Mouse (Mus musculus) cerebellum, postnatal 25 days (tissue): ENCODE measurements at regions not wholly inside any gene's neighbourhood (a gene's known extent, or its start where the extent isn't known, plus 50 kb on each side); places are given as distances from the start of the nearest gene placed in this dataset.

Experiments
- DNase-seq, 2 experiments: peaks; one replicate each; pipeline ENCODE4 v3.0.0; 2021; ENCODE audit warnings: mixed read lengths in 2 of 2

DNA sequence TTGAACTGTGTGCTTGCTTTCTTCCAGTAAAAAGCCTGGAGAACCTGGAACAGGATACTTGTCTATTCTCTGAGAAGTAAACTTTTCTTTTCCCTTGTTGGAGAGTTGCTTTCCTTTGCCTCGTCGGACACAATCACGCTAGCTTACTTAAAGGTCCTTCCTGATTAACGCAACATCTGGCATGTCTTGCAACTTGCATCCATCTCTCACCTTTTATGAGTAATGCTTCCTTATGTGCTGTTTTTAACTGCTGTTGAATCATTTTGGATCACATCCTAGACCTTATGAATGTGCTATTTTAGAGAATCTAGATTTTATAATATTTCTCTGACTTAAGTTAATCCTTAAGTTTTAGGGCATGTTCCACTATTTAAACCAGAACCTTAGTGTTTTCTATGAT is 188.4 kb upstream of the Pcsk5 start:
- no peak for DNase-seq

DNA sequence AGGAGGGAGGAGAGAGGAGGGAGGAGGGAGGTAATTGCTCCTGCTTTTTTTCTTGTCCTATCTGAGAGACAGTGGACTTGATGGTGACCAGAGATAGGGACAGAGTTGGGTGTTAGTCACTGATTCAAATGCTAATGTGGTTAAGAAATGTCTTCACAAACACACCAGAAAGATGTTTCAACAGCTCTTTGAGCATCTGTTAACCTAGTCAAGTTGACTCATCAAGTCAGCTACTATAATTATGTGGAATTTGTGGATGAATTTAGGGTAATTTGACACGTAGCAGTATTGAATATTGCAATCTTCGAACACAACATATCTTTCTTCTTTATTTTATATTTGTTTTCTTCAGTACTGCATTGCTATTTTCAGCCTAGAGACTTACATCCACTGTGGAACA is 182.9 kb upstream of the Pcsk5 start:
- DNase-seq: no peak

DNA sequence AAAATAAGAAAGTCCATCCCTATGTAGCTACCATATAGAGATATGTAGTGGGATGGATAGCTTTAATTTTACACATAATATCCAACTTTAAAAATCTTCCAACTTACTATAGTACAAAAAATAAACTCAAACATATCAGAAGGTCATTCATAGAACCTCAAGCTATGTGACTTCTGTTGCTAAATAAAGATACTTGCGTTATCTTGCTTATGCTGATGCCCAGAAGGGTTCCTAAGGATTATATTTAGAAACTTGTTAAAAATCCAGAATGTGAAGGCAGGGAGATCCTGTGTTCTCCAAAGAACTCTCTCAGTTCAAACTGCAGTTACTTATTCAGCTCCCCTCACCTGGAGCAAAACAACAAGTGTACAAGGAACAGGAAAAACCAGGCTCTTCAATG is 177.9 kb upstream of the Pcsk5 start:
- no peak for DNase-seq

DNA sequence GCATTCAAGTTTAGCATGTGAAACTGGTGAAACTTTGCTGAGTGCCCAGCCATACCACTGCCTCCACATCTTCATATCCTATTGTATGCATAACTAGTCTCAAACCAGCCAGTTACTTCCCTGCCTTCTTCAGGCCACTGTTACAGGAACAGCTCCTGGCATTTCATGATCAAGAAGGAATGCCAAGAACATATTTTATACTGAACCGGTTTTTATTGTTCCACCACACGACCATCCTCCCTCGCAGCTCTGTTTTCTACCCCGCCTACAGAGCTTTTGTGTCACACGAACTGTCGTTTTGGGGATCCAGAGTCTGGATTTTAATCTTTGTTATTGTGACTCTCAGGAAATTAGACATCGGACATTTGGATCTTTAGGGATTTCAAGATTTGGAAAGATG is 174.6 kb upstream of the Pcsk5 start:
- DNase-seq: no peak

DNA sequence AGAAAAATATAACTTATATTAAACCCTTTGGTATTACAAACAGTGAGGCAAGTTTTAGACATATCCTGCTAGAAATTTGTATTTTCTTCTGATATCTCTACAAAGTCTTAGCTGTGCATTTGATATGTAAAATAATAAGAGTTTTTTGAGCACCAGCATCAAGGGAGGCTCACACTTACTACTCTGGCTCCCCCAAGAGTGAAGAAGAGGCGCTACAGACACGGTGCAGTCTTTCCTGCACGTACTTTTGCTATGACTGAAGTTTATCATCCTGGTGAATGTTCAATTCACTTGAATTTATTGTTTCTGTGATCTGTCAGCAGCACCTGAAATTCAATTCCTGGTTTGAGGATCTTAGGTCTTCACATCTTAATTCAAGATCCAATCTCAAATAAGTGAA is 160.1 kb upstream of the Pcsk5 start:
- DNase-seq: no peak

DNA sequence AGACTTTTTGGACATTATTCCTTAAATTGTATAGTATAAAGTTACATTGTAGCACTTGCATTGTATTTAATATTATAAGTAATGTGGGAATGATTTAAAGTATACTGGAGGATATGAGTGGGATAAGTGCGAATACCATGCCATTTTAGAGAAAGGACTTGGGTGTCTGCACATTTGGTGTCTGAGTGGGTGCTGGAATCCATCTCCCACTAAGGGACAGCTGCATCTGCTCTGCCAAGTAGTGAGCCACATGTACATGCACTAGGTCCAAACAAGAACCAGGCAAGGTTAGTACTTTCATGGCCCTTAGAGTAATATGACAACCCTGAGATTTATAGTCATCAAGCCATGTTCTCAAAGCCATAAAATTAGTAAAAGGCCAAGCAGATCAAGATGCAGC is 146.0 kb upstream of the Pcsk5 start:
- DNase-seq: no peak

DNA sequence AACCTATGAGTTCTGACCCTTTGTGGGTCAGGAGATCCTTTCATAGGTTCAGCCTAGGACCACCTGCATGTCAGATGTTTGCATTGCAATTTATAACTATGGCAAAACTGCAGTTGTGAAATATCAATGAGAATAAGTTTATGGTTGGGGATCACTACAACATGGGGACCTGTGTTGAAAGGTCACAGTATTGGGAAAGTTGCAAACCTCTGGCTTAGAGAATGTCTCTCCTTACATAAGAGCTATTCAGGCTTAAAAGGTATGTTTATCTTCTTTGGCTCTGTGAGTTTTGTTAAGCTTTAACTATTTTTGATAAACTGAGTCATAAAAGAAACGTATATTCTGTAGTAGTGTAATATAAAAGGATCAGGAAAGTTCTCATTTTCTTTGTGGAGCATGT is 128.1 kb upstream of the Pcsk5 start:
- DNase-seq: no peak

DNA sequence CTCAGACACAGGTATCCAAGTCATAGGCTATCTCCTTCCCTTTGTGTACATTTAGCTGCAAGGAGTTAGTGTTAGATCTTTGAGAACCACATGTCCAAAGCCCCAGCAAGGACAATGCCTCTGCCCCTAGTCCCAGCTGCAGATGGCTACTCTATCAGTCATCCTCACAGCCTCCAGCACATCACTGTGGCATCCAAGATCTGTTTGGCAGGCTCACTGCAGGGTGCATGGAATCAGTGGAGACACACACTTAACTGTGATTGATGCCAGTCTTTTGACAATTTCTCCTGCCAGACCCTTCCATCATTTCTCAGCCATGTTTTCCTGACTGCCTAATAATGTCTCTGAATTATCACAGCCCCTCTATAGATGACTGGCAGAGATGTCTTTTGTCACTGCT is 121.0 kb upstream of the Pcsk5 start:
- DNase-seq: no peak

DNA sequence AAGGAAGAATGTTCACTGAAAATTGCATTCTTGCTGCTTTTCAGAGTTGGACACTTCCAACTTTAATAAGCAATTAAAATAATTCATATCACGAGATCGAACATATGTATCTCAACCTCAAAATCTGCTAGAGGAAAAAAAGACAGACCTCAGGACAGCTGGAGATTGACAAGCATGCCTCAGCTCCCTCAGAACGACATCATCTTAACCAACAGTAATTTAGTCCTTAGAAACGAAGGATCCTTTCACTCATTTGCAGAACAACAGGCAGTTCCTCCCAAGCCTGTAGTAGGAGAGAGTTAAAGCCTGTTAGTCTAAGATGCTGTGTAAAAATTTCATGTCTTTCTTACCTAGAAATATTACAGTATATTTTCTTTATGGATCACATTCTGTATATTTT is 95.2 kb upstream of the Pcsk5 start:
- DNase-seq: no peak

DNA sequence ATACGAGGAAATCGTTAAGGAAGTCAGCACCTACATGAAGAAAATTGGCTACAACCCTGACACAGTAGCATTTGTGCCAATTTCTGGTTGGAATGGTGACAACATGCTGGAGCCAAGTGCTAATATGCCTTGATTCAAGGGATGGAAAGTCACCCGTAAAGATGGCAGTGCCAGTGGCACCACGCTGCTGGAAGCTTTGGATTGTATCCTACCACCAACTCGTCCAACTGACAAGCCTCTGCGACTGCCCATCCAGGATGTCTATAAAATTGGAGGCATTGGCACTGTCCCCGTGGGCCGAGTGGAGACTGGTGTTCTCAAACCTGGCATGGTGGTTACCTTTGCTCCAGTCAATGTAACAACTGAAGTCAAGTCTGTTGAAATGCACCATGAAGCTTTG is 89.7 kb upstream of the Pcsk5 start:
- DNase-seq: peak; percentile 6 to 12

DNA sequence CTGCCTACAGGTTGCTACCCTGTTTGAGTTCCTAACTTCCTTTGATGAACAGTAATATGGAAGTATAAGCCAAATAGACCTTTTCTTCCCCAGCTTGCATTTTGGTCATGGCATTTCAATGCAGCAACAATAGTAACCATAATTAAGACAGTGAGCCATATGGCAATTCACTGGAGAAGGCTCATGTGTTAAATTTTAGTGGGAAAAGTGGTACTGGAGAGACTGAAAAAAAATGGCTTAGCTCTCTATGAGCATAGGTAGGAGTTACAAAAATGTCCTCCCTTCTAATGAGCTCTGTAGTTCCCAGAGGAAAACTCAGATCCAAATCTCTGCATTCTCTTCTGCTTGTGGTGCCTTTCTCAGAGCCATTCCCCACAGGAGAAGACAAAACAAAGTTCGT is 70.1 kb upstream of the Pcsk5 start:
- no peak for DNase-seq

DNA sequence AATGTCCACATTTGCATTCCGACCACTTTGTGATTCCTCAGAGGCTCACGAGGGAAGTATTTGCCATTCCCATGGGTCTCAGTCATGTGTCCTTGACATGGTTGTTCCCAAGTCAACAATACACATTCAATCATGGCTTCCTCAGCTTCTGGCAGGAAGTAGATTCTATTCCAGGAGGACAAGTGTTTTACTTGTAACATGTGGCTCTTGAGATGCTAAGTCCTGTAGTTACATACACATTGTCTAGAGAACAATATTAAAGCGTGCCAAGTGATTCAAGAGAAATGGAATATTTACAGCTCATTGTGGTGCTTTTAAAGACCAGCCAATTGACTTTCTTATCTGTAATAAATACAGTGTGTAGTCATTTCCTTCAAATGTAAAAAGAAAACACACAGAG is 66.7 kb upstream of the Pcsk5 start:
- no peak for DNase-seq

DNA sequence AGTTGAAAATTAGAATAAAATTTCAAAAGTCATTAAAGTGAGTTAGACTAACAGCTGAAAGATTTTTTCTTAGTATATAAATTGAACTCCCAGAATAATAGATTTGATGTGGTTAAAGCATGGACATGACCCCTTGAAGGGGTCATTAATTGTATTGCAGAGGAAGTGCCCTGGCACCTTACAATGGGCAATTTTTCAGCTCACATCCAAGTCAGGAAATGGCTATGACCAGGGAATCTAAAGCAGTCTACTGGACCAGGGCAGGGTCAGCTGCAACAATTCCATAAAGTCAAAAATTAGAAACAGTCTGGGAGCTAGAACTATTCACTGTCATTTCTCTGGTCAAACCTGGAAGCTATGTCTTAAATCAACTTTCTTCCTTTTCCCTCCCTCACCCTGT is 55.2 kb upstream of the Pcsk5 start:
- DNase-seq: no peak
